Mouse (Mus musculus): ENCODE results near the gene Ptprh. TPM values are rescaled to one million over a fixed set of nuclear protein-coding genes. Genes with fewer than 3 reads are reported as not detected.
A peak's percentile ranks its signal among the peaks of the same experiment; 100 is the strongest.

The Ptprh gene
- polyA plus RNA-seq, 1 experiment, result not detected

DNA sequence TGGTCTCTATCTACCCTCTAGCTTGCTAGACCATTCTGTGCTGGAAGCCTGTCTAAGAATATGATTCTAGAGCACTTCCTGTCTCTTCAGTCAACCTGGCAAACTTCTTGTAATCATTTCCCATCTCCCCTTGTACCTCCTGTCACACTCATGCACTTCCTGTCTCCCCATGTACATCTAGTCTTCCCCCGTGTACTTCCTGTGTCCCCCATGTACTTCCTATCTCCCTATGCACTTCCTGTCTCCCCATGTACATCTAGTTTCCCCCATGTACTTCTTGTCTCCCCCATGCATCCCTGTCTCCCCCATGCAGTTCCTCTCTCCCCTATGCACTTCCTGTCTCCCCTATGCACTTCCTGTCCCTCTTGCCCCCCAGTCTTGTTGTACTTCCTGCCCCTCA lies 85.4 kb downstream of the Ptprh start:
- Histone ChIP-seq H3K9ac (ENCODE audit: low read depth, poor library complexity, severe bottlenecking) (no peak overlapping the region), H3K36me3 (ENCODE audit: control insufficient read depth, insufficient read depth, low read length, poor library complexity, severe bottlenecking) (no peaks in the 10 kb centered on the region), H3K4me1 (ENCODE audit: control insufficient read depth, insufficient read depth, low read length) (peaks cover 4% of the 10 kb centered on the region), H3K27ac (ENCODE audit: insufficient read depth, low read length) (no peak overlapping the region), H3K9me3 (replicated peaks; ENCODE audit: control insufficient read depth, insufficient read depth, low read length, poor library complexity, severe bottlenecking) (no peaks in the 10 kb centered on the region), H3K27me3 (ENCODE audit: control insufficient read depth, insufficient read depth, low read length, poor library complexity, severe bottlenecking) (no peaks in the 10 kb centered on the region), H3K4me3 (ENCODE audit: low read depth, low read length) (no peak overlapping the region)
- TF ChIP-seq POLR2A (IDR thresholded peaks at IDR 0.05; ENCODE audit: insufficient read depth, low read length) (no peak), EP300 (IDR thresholded peaks at IDR 0.05; ENCODE audit: insufficient read depth, low read depth, low read length) (no peak), CTCF (IDR thresholded peaks at IDR 0.05; ENCODE audit: low read depth, low read length) (no peak)

DNA sequence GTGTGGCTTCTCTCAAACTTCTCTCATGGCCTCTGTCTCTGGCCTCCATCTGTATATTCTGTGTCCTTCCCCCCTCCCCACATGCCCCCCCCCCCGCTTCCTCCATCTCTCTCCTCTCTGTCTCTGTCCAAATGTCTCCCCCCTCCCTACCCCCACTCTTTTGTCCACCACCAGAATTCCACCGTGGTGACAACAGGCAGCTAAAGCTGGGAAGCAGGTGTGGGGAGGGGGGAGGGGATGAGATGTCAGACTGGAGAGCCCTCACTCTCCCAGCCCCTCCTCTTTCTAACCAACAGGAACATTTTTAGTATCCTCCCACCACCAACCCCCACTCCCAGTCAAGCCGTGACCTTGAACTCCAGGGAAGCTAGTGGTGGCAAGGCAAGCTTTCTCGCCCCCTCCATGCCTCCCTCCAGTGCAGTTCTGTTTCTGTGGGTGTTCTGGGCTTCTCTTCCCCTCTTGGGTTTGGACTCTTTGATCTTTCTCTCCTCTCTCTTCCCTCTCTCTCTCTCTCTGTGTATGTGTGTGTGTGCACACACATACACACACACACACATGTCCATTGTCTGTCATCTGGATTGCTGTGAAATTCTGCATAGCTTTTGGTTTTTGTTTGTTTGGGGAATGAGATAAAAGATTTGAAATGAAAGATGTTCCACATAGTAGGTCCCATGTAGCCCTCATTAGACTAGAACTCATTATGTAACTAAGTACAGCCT lies 87.3 kb downstream of the Ptprh start, which contains the start of gene Tnnt1:
Gene Tnnt1 (minus strand): TSS at position 51 of the 719 bp plus-strand sequence.
- TF ChIP-seq EP300 (IDR thresholded peaks at IDR 0.05; ENCODE audit: insufficient read depth, low read depth, low read length) (peak; percentile 61), CTCF (IDR thresholded peaks at IDR 0.05; ENCODE audit: low read depth, low read length) (no peak), POLR2A (IDR thresholded peaks at IDR 0.05; ENCODE audit: insufficient read depth, low read length) (no peak)
- Histone ChIP-seq H3K9me3 (replicated peaks; ENCODE audit: control insufficient read depth, insufficient read depth, low read length, poor library complexity, severe bottlenecking) (no peaks in the 10 kb centered on the region), H3K27ac (ENCODE audit: insufficient read depth, low read length) (no peak within 1 kb of the TSS), H3K4me1 (ENCODE audit: control insufficient read depth, insufficient read depth, low read length) (peaks cover 2% of the 10 kb centered on the region), H3K36me3 (ENCODE audit: control insufficient read depth, insufficient read depth, low read length, poor library complexity, severe bottlenecking) (no peaks in the 10 kb centered on the region), H3K9ac (ENCODE audit: low read depth, poor library complexity, severe bottlenecking) (no peak within 1 kb of the TSS), H3K4me3 (ENCODE audit: low read depth, low read length) (no peak within 1 kb of the TSS), H3K27me3 (ENCODE audit: control insufficient read depth, insufficient read depth, low read length, poor library complexity, severe bottlenecking) (no peaks in the 10 kb centered on the region)

DNA sequence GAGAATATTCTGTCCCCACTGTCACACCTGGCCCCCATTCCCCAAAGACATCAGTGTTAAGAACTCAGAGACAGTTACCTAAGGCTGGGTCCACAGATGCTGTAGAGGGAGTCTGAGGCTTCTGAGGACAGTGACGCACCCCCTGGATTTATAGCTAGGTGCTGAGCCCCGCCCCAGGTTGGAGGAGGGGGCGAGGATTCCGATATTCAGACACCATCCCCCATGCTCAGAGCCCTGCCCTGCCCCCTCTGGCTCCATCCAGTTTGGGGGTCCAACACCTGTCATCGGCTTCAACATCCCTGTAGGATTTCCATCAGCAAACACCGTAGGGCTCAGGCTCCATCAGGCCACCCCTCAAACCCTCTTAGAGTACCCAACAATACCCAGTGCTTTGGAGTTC lies 88.0 kb downstream of the Ptprh start:
- no peak overlapping the region for H3K9ac ChIP-seq (ENCODE audit: low read depth, poor library complexity, severe bottlenecking)
- H3K36me3 ChIP-seq (ENCODE audit: control insufficient read depth, insufficient read depth, low read length, poor library complexity, severe bottlenecking), result no peaks in the 10 kb centered on the region
- H3K27ac ChIP-seq (ENCODE audit: insufficient read depth, low read length), result no peak overlapping the region
- no peak overlapping the region for H3K4me3 ChIP-seq (ENCODE audit: low read depth, low read length)
- no peaks in the 10 kb centered on the region for H3K27me3 ChIP-seq (ENCODE audit: control insufficient read depth, insufficient read depth, low read length, poor library complexity, severe bottlenecking)
- H3K4me1 ChIP-seq (ENCODE audit: control insufficient read depth, insufficient read depth, low read length), result peaks cover 2% of the 10 kb centered on the region
- H3K9me3 ChIP-seq (replicated peaks; ENCODE audit: control insufficient read depth, insufficient read depth, low read length, poor library complexity, severe bottlenecking), result no peaks in the 10 kb centered on the region
- TF ChIP-seq CTCF (IDR thresholded peaks at IDR 0.05; ENCODE audit: low read depth, low read length), result no peak
- no peak for TF ChIP-seq POLR2A (IDR thresholded peaks at IDR 0.05; ENCODE audit: insufficient read depth, low read length)
- no peak for TF ChIP-seq EP300 (IDR thresholded peaks at IDR 0.05; ENCODE audit: insufficient read depth, low read depth, low read length)

DNA sequence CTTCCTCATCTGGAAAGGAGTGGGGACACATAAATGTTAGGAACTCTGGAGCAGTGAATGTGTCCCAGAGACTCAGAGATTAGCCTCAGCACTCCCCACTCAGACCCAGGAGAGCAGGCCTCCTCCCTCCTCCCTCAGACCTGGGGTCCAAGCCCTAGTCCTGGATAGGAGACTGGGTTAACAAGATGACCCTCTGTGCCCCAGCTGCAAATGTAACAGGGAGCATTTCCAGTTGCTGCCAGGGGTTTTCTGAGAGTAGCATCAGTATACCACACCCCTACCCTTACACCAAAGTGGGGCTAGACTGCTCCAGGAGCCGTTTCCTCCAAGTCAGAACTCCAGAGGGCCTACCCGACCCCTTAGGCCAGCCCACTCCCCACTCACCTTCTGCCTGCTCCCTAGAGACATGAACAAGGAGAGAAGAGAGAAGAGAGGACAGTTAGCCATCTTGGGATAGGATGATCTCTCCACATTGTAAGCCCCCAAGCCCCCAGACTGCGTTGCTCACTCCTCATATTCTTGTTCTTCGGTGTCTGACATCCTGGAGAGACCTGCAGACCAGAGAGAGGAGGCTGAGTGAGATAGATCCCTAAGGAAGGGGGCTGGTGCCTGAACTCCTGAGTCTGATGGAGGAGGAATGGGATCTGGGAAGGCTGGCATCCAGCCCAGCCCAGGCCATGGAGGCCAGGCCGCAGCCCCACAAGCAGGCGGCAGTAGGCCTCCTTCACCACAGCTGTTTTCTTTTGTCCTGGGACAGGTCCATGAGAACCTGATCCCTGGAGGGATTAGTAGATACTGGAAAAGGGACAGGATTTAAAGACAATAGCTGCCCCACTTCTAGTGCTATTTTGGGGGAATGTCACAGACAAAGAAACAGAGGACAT lies 89.8 kb downstream of the Ptprh start:
- H3K36me3 ChIP-seq (ENCODE audit: control insufficient read depth, insufficient read depth, low read length, poor library complexity, severe bottlenecking), result no peaks in the 10 kb centered on the region
- TF ChIP-seq EP300 (IDR thresholded peaks at IDR 0.05; ENCODE audit: insufficient read depth, low read depth, low read length) (no peak), POLR2A (IDR thresholded peaks at IDR 0.05; ENCODE audit: insufficient read depth, low read length) (no peak), CTCF (IDR thresholded peaks at IDR 0.05; ENCODE audit: low read depth, low read length) (no peak)
- H3K9ac ChIP-seq (ENCODE audit: low read depth, poor library complexity, severe bottlenecking), result 0 out of 2 replicates have a peak overlapping the region, but pooled peaks have one; percentile 15
- H3K27me3 ChIP-seq (ENCODE audit: control insufficient read depth, insufficient read depth, low read length, poor library complexity, severe bottlenecking), result no peaks in the 10 kb centered on the region
- H3K4me1 ChIP-seq (ENCODE audit: control insufficient read depth, insufficient read depth, low read length), result peaks cover 2% of the 10 kb centered on the region
- H3K4me3 ChIP-seq (ENCODE audit: low read depth, low read length), result no peak overlapping the region
- no peak overlapping the region for H3K27ac ChIP-seq (ENCODE audit: insufficient read depth, low read length)
- H3K9me3 ChIP-seq (replicated peaks; ENCODE audit: control insufficient read depth, insufficient read depth, low read length, poor library complexity, severe bottlenecking), result no peaks in the 10 kb centered on the region

DNA sequence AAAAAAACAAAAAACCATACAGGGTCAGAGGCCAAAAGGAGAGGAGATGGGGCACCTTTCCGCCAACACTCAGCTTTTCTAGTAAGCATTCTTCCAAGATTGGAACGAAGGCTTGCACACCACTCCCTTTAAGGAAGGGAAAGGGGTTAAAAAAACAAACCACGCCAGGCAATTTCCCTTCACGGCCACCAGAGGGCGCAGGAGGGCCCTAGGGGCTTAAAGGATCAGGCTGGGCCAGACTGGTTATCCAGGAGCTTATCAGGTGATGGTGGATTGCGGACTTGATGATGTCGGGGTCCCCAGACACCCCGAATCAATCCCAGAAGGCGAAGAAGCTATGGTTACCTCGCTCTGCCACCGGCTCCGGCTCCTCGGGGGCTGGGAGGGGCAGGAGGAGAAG lies 90.6 kb downstream of the Ptprh start:
- no peaks in the 10 kb centered on the region for H3K9me3 ChIP-seq (replicated peaks; ENCODE audit: control insufficient read depth, insufficient read depth, low read length, poor library complexity, severe bottlenecking)
- TF ChIP-seq CTCF (IDR thresholded peaks at IDR 0.05; ENCODE audit: low read depth, low read length) (peak; percentile 87), EP300 (IDR thresholded peaks at IDR 0.05; ENCODE audit: insufficient read depth, low read depth, low read length) (no peak)
- H3K36me3 ChIP-seq (ENCODE audit: control insufficient read depth, insufficient read depth, low read length, poor library complexity, severe bottlenecking), result no peaks in the 10 kb centered on the region
- peaks cover 2% of the 10 kb centered on the region for H3K4me1 ChIP-seq (ENCODE audit: control insufficient read depth, insufficient read depth, low read length)
- no peak overlapping the region for H3K4me3 ChIP-seq (ENCODE audit: low read depth, low read length)
- no peak overlapping the region for H3K9ac ChIP-seq (ENCODE audit: low read depth, poor library complexity, severe bottlenecking)
- no peaks in the 10 kb centered on the region for H3K27me3 ChIP-seq (ENCODE audit: control insufficient read depth, insufficient read depth, low read length, poor library complexity, severe bottlenecking)
- H3K27ac ChIP-seq (ENCODE audit: insufficient read depth, low read length), result no peak overlapping the region
